Mouse (Mus musculus) hindbrain, postnatal 0 days (tissue): ENCODE measurements around the gene BC048562. TPM values are rescaled to one million over a fixed set of nuclear protein-coding genes. Genes with fewer than 3 reads are reported as not detected.

ENCODE experiments used
- ATAC-seq: fragments of 200-750 bp; cut with Nextera tagmentation; 2 replicates; pipeline ENCODE4 v1.8.0; 2017; ENCODE audit warnings: mild to moderate bottlenecking, moderate TSS enrichment, moderate library complexity
- DNase-seq: peaks from one replicate; pipeline ENCODE4 v3.0.0-alpha.2; 2015; ENCODE audit warnings: low spot score
- H3K27ac ChIP-seq: fragments of 300-500 bp; sonication (generic); 2 replicates; pipeline ENCODE4 v1.5.1; 2014; ENCODE audit warnings: mild to moderate bottlenecking
- H3K27me3 ChIP-seq: fragments of 300-500 bp; sonication (generic); 2 replicates; pipeline ENCODE4 v1.6.1; 2014; ENCODE audit warnings: low read length, mixed read lengths; ENCODE audit not compliant: insufficient read depth
- H3K36me3 ChIP-seq: fragments of 300-500 bp; sonication (generic); 2 replicates; pipeline ENCODE4 v1.6.1; 2014; ENCODE audit warnings: low read length, mixed read lengths; ENCODE audit not compliant: insufficient read depth
- H3K4me1 ChIP-seq: fragments of 300-500 bp; sonication (generic); 2 replicates; pipeline ENCODE4 v1.6.1; 2014; ENCODE audit warnings: antibody characterized with exemption, low read length, mixed read lengths; ENCODE audit not compliant: insufficient read depth
- H3K4me2 ChIP-seq: fragments of 300-500 bp; sonication (generic); 2 replicates; pipeline ENCODE4 v1.6.1; 2014; ENCODE audit warnings: low read depth, mild to moderate bottlenecking, low read length, moderate library complexity, mixed read lengths
- H3K4me3 ChIP-seq: fragments of 300-500 bp; sonication (generic); 2 replicates; pipeline ENCODE4 v1.5.1; 2014; ENCODE audit warnings: low read length
- H3K9ac ChIP-seq: fragments of 300-500 bp; sonication (generic); replicated peaks from 2 replicates; pipeline ENCODE4 v1.6.1; 2014; ENCODE audit warnings: mild to moderate bottlenecking, low read length, moderate library complexity, mixed read lengths
- H3K9me3 ChIP-seq: fragments of 300-500 bp; sonication (generic); 2 replicates; pipeline ENCODE4 v1.6.1; 2016; ENCODE audit warnings: low read length, mixed read lengths
- CTCF ChIP-seq: IDR thresholded peaks from 2 replicates; pipeline ENCODE4 v1.5.1; 2016; ENCODE audit warnings: antibody characterized with exemption, control low read depth, low read depth
- WGBS: fragments of 180-500 bp; shearing (Covaris S2); extraction: QIAGEN DNeasy Blood & Tissue Kit; methylation state at CpG from one replicate; pipeline ENCODE4 v1.1.7; 2014; 5-methylcytosine and 5-hydroxymethylcytosine counted together
- polyA plus RNA-seq: library from polyadenylated mRNA; unstranded; fragments of >200 nt; fragmentation: Nextera tagmentation; extraction: Ambion mirVana; gene quantifications from 2 replicates; pipeline ENCODE4 v1.2.1, GENCODE M21; 2015
- total RNA-seq: library from RNA; depleted of rRNA; stranded (reverse); fragments of >200 nt; gene quantifications from 2 replicates; pipeline ENCODE4 v1.2.3, GENCODE M21; 2014

Gene BC048562
- total and polyA plus RNA-seq, 2 experiments from 2014 or later: not detected

DNA sequence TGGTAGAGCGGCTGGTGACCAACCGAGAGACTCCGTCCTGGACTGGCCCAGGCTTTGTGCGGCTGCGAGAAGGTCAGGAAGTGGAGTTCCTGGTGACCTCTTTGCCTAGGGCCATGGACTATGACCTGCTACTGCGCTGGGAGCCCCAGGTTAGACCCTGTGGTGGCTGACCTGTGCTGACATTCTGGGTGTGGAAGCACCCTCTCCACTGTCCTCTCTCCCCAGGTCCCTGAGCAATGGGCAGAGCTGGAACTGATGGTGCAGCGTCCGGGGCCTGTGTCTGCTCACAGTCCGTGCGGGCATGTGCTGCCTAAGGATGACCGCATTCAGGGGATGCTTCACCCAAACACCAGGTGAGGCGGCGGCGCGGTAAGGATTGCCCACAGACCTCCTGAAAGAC lies 47.7 kb downstream of the BC048562 start:
- Histone ChIP-seq H3K4me2 (no peak overlapping the region), H3K36me3 (no peaks in the 10 kb centered on the region), H3K9ac (no peak overlapping the region), H3K4me1 (peaks cover 9% of the 10 kb centered on the region), H3K9me3 (no peaks in the 10 kb centered on the region), H3K27me3 (no peaks in the 10 kb centered on the region), H3K27ac (no peak overlapping the region), H3K4me3 (no peak overlapping the region)
- ATAC-seq (no peak), DNase-seq (no peak)
- TF ChIP-seq CTCF: no peak
- 94% methylated on average over 15 of the region's 15 CpGs for WGBS

DNA sequence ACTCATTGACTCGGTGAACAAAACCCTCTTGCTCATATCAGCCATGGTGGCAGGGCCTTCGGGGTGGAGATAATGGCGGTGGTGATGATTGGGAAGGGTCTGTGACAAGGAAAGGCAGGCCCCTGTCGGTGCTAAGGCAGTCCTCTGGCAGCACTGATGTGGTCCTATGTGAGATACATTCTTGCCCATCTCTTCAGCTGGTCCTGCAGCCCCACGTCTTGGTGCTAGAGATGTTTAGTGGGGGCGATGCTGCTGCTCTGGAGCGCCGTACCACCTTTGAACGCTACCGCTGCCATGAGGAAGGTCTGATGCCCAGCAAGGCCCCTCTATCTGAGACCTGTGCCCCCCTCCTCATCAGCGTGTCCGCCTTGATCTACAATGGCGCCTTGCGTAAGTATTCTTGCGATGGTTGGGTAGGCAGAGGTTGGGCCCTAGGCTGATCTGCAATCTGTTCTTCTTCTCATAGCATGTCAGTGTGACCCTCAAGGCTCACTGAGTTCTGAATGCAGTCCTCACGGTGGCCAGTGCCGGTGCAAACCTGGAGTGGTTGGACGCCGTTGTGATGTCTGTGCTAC lies 49.1 kb downstream of the BC048562 start:
- WGBS: 93% methylated on average over 19 of the region's 19 CpGs
- no peak overlapping the region for H3K9ac ChIP-seq
- ATAC-seq (no peak), DNase-seq (no peak)
- H3K36me3 ChIP-seq: no peaks in the 10 kb centered on the region
- H3K4me2 ChIP-seq: no peak overlapping the region
- H3K27ac ChIP-seq: no peak overlapping the region
- no peak overlapping the region for H3K4me3 ChIP-seq
- no peak for TF ChIP-seq CTCF
- no peaks in the 10 kb centered on the region for H3K27me3 ChIP-seq
- H3K9me3 ChIP-seq: no peaks in the 10 kb centered on the region
- H3K4me1 ChIP-seq: peaks cover 8% of the 10 kb centered on the region; the same call in 1 of the 2 replicates

DNA sequence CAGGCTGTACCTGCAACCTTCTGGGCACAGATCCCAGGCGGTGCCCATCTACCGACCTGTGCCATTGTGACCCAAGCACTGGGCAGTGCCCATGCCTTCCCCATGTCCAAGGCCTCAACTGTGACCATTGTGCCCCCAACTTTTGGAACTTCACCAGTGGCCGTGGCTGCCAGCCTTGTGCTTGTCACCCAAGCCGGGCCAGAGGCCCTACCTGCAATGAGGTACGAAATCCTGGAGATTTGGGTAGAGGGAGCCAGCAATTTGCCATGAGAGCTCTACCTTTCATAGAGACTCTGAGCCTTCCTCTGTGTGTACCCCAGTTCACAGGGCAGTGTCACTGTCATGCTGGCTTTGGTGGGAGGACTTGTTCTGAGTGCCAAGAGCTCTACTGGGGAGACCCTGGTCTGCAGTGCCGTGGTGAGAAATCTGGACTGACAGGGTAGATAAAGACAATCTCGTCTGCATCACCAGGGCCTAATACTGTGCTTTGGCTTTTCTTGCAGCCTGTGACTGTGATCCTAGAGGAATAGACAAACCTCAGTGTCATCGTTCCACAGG lies 50.8 kb downstream of the BC048562 start:
- H3K4me2 ChIP-seq: no peak overlapping the region
- H3K9ac ChIP-seq: no peak overlapping the region
- no peak overlapping the region for H3K4me3 ChIP-seq
- TF ChIP-seq CTCF: no peak
- H3K4me1 ChIP-seq: peaks cover 10% of the 10 kb centered on the region
- DNase-seq: no peak
- H3K27me3 ChIP-seq: no peaks in the 10 kb centered on the region
- no peak overlapping the region for H3K27ac ChIP-seq
- ATAC-seq: no peak
- 95% methylated on average over 8 of the region's 8 CpGs for WGBS
- H3K9me3 ChIP-seq: no peaks in the 10 kb centered on the region
- H3K36me3 ChIP-seq: no peaks in the 10 kb centered on the region

DNA sequence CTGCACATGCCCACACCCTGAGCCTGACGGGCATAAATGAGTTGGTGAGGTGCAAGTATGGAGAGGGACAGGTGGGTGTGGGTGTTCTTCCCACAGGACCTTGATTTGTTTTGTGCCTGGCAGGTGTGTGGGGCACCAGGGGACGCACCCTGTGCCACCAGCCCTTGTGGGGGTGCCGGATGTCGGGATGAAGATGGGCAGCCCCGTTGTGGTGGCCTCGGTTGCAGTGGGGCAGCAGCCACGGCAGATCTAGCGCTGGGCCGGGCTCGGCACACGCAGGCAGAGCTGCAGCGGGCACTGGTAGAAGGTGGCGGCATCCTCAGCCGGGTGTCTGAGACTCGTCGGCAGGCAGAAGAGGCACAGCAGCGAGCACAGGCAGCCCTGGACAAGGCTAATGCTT lies 52.1 kb downstream of the BC048562 start:
- TF ChIP-seq CTCF: no peak
- no peak overlapping the region for H3K4me3 ChIP-seq
- no peak overlapping the region for H3K9ac ChIP-seq
- peaks cover 16% of the 10 kb centered on the region for H3K4me1 ChIP-seq
- 96% methylated on average over 17 of the region's 17 CpGs for WGBS
- DNase-seq (no peak), ATAC-seq (no peak)
- H3K4me2 ChIP-seq: no peak overlapping the region
- no peaks in the 10 kb centered on the region for H3K27me3 ChIP-seq
- H3K36me3 ChIP-seq: peaks cover 10% of the 10 kb centered on the region
- H3K27ac ChIP-seq: no peak overlapping the region
- H3K9me3 ChIP-seq: no peaks in the 10 kb centered on the region

DNA sequence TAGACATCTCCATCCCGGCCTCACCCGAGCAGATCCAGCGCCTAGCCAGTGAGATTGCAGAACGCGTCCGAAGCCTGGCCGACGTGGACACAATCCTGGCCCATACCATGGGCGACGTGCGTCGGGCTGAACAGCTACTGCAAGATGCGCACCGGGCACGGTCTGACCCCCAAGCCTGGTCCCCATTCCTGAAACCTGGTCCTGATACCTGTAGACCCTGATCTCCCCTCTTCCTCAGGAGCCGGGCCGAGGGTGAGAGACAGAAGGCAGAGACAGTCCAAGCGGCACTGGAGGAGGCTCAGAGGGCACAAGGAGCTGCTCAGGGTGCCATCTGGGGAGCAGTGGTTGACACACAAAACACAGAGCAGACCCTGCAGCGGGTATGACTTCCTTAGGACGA lies 52.9 kb downstream of the BC048562 start:
- DNase-seq (no peak), ATAC-seq (no peak)
- H3K36me3 ChIP-seq: peaks cover 18% of the 10 kb centered on the region
- peak overlapping the region; percentile 97; the same call in 1 of the 2 replicates for H3K27ac ChIP-seq
- no peak for TF ChIP-seq CTCF
- H3K9me3 ChIP-seq: no peaks in the 10 kb centered on the region
- H3K27me3 ChIP-seq: no peaks in the 10 kb centered on the region
- H3K4me3 ChIP-seq: no peak overlapping the region
- no peak overlapping the region for H3K4me2 ChIP-seq
- H3K9ac ChIP-seq: no peak overlapping the region
- H3K4me1 ChIP-seq: peaks cover 16% of the 10 kb centered on the region
- WGBS: 96% methylated on average over 20 of the region's 20 CpGs

DNA sequence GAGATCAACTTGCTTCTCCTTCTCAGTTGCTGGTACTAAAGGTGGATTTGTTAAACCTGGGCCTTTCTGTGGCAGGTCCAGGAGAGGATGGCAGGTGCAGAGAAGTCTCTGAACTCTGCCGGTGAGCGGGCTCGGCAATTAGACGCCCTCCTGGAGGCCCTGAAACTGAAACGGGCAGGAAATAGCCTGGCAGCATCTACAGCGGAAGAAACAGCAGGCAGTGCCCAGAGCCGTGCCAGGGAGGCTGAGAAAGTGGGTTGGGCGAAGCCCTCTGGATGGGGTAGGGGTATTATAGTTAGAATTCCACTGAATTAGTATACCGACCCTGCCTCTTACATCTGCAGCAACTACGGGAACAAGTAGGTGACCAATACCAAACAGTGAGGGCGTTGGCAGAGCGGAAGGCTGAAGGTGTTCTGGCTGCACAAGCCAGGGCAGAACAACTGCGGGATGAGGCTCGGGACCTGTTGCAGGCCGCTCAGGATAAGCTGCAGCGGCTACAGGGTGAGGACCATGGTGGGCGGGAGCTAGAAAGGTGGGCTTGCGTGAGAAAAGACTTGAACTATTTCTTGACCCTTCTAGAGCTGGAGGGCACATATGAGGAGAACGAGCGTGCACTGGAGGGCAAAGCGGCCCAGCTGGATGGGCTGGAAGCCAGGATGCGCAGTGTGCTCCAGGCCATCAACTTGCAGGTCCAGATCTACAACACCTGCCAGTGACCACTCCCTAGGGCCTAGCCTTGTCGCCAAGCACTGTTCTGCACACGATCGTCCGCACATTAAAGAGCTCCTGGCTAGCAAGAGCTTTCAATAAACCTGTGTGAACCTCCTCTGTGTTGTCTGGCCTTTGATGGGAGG lies 53.6 kb downstream of the BC048562 start:
- Histone ChIP-seq H3K27me3 (no peaks in the 10 kb centered on the region), H3K4me2 (peak overlapping the region; percentile 76), H3K4me3 (peak overlapping the region; percentile 95), H3K9ac (peak overlapping the region; percentile 96), H3K9me3 (no peaks in the 10 kb centered on the region), H3K36me3 (peaks cover 25% of the 10 kb centered on the region), H3K27ac (peak overlapping the region; percentile 97), H3K4me1 (peaks cover 16% of the 10 kb centered on the region)
- ATAC-seq (no peak), DNase-seq (no peak)
- peak; percentile 4; the same call in 1 of the 2 replicates for TF ChIP-seq CTCF
- 56% methylated on average over 26 of the region's 26 CpGs for WGBS
